Mouse (Mus musculus): ENCODE results near the gene Ubb. TPM values are rescaled to one million over a fixed set of nuclear protein-coding genes. Genes with fewer than 3 reads are reported as not detected.

Ubb gene
- polyA plus RNA-seq, 1 experiment from 2014 or later: 1,519 TPM

DNA sequence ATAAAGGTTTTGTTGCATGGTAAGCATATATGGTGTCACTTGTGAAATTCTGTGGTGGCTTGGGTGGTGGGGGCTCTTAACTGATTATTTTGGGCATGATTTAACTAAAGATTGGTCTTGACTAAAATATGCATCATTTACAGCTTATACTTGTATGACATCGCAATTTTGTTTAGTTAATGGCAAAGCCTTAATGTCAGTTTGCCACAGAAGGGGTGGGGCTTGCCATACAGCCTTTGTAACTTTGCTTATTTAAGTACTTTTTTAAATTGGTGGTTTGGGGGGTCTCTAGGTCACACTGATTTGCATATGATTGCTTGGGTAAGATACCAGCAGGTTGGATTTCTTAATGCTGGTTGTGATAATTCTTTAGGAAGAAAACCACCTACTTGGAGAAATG is 2.2 kb downstream of the Ubb start:
- ATAC-seq (ENCODE audit: low read depth) (no peak), DNase-seq (no peak)
- 33% methylated on average over 1 of the region's 1 CpGs for WGBS (ENCODE audit: insufficient replicate concordance)
- Histone ChIP-seq H3K27me3 (no peaks in the 10 kb centered on the region), H3K4me1 (replicated peaks) (peaks cover 42% of the 10 kb centered on the region), H3K4me2 (peak overlapping the region; percentile 82), H3K4me3 (replicated peaks) (peak overlapping the region; percentile 67), H3K9me3 (replicated peaks) (no peaks in the 10 kb centered on the region), H3K9ac (peak overlapping the region; percentile 70), H3K36me3 (peaks cover 29% of the 10 kb centered on the region), H3K27ac (peak overlapping the region; percentile 18; the same call in 1 of the 2 replicates)

DNA sequence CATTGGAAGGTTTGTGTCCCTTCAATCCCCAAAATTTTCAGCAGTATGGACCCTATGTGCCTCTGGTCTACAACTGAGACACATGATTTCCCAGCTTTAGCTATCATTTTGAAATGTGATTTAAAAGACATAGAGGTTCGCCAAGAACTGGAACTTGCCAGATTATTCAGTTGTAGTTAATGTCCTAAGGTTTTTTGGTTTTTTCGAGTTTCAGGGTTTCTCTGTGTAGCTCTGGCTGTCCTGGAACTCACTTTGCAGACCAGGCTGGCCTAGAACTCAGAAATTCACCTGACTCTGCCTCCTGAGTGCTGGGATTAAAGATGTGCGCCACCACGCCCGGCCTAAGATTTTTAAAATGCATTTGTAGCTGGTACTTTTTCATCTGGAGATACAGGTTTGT is 2.7 kb downstream of the Ubb start:
- H3K36me3 ChIP-seq: peaks cover 29% of the 10 kb centered on the region
- H3K9ac ChIP-seq: peak overlapping the region; percentile 70
- no peaks in the 10 kb centered on the region for H3K9me3 ChIP-seq (replicated peaks)
- DNase-seq (no peak), ATAC-seq (ENCODE audit: low read depth) (no peak)
- peak overlapping the region; percentile 82 for H3K4me2 ChIP-seq
- peaks cover 42% of the 10 kb centered on the region for H3K4me1 ChIP-seq (replicated peaks)
- H3K4me3 ChIP-seq (replicated peaks): peak overlapping the region; percentile 67
- 75% methylated on average over 5 of the region's 5 CpGs for WGBS (ENCODE audit: insufficient replicate concordance)
- no peaks in the 10 kb centered on the region for H3K27me3 ChIP-seq
- H3K27ac ChIP-seq: no peak overlapping the region; the same call in 1 of the 2 replicates

DNA sequence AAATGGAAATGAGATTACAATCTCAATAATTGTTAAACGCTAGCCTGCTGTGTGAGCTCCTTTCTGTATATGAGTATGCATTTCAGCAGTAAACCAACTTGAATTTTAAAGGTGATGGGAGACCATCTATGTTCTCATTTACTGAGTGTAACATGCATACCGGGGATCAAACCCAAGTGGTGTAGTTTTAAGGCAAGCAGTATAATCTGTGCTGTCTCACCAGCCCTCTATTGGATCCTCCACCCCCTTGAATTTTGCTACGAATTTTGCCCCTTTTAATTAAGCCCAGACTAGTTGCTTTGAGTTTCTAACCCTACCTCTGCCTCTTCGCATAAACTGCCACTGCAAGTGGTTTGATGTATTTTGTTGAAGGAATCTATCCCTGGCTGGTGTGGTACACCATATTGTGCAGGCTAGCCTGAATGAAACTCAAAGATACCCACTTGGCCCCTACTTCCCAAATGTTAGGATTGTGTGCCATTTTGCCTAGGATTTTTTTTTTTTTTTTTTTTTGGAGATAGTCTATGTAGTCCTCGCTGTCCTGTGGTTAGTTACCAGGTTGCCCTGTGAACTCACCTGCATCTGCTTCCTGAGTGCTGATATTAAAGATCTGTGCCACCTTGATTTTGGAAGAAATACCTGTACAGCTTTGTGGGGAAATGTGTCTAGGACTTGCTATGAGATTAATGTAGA is 3.3 kb downstream of the Ubb start:
- no peak for DNase-seq
- peak overlapping the region; percentile 70 for H3K9ac ChIP-seq

DNA sequence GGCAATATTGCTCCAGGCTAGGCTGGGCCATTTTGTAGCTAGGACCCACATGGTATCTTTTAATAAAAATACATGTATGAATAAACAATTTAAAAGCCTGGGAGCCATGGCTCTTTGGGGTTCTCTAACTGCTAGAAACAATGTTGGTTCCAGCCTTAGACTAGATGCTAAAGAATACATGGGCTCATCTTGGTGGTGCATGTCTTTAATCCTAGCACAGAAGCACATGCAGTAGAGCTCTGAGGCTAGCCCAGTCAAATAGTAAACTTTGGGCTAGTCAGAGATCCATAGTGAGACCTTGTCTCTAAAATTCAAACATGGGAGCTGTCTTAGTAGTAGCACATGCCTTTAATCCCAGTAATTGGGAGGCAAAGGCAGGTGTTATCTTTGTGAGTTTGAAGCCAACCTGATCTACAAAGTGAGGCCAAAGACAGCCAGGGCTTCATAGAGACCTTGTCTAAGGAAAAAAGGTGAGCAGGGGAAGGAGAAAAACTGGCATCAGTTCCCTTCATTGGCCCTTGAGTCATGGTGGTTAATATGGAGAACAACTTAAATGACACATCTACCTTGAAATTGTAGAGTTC is 4.1 kb downstream of the Ubb start:
- H3K9me3 ChIP-seq (replicated peaks): no peaks in the 10 kb centered on the region
- peak overlapping the region; percentile 82 for H3K4me2 ChIP-seq
- H3K9ac ChIP-seq: peak overlapping the region; percentile 70; the same call in 1 of the 2 replicates
- H3K27me3 ChIP-seq: no peaks in the 10 kb centered on the region
- peak overlapping the region; percentile 67 for H3K4me3 ChIP-seq (replicated peaks)
- H3K27ac ChIP-seq: peak overlapping the region; percentile 45
- no peak for DNase-seq
- ATAC-seq (ENCODE audit: low read depth): no peak
- peaks cover 38% of the 10 kb centered on the region for H3K4me1 ChIP-seq (replicated peaks)
- H3K36me3 ChIP-seq: peaks cover 29% of the 10 kb centered on the region

More for the DNA sequence above, 3.3 kb downstream of the Ubb start:
- no peak for ATAC-seq (ENCODE audit: low read depth)
- 72% methylated on average over 5 of the region's 5 CpGs for WGBS (ENCODE audit: insufficient replicate concordance)
- Histone ChIP-seq H3K4me1 (replicated peaks) (peaks cover 42% of the 10 kb centered on the region), H3K27ac (peak overlapping the region; percentile 45; the same call in 1 of the 2 replicates), H3K27me3 (no peaks in the 10 kb centered on the region), H3K36me3 (peaks cover 29% of the 10 kb centered on the region), H3K9me3 (replicated peaks) (no peaks in the 10 kb centered on the region), H3K4me3 (replicated peaks) (peak overlapping the region; percentile 67), H3K4me2 (peak overlapping the region; percentile 82)

DNA sequence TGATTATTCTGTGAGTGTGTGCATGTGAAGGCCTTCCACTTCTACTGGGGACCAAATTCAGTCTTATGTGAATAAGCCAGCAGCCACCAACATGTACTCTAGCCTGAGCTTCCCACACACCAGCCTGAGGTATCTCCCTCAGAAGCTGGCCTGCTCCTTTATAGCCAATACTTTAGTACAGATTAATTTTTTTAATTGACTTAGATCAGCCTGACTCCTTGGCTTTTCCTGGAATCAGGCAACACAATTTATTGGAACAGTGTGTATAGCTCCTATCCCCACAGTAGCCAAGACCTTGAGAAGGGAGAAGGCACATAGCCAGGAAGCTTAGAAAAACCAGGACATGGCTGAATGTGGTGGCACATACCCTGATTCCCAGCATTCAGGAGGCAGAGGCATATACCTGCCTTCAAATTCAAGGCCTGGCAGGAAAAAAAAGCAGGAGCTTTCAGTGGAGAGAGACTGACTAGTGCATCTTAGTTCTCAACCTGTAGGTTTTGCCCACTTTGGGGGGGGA is 5.0 kb downstream of the Ubb start:
- 0 out of 2 replicates have a peak overlapping the region, but pooled peaks have one; percentile 45 for H3K27ac ChIP-seq
- H3K27me3 ChIP-seq: no peaks in the 10 kb centered on the region
- no peak for DNase-seq

DNA sequence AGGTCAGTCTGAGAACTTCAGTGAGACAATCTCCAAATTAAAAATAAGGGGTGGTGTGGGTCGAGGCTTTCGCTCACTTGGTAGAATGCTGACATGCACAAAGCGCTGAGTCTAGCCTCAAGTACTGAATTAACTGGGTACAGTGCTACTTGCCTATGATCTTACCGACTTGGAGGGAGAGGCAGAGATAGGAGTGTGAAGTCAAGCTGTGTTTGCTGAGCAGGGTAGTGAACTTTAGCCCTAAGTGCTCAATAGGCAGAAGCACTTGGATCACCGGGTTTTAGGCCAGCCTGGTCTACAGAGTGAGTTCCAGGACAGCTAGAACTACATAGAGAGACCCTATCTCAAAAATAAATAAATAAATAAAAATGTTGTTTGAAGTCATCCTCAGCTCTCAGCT is 6.2 kb downstream of the Ubb start:
- WGBS (ENCODE audit: insufficient replicate concordance): 63% methylated on average over 5 of the region's 5 CpGs
- H3K9me3 ChIP-seq (replicated peaks): no peaks in the 10 kb centered on the region
- H3K4me2 ChIP-seq: no peak overlapping the region
- H3K4me1 ChIP-seq (replicated peaks): peaks cover 41% of the 10 kb centered on the region
- H3K27ac ChIP-seq: no peak overlapping the region
- peaks cover 29% of the 10 kb centered on the region for H3K36me3 ChIP-seq
- H3K4me3 ChIP-seq (replicated peaks): no peak overlapping the region
- ATAC-seq (ENCODE audit: low read depth) (peak; percentile 25; the same call in 1 of the 2 replicates), DNase-seq (no peak)
- no peaks in the 10 kb centered on the region for H3K27me3 ChIP-seq
- no peak overlapping the region for H3K9ac ChIP-seq

More for the DNA sequence above, 5.0 kb downstream of the Ubb start:
- no peak overlapping the region for H3K4me2 ChIP-seq
- H3K4me1 ChIP-seq (replicated peaks): peaks cover 41% of the 10 kb centered on the region
- ATAC-seq (ENCODE audit: low read depth): no peak
- no peaks in the 10 kb centered on the region for H3K9me3 ChIP-seq (replicated peaks)
- H3K9ac ChIP-seq: no peak overlapping the region
- no peak overlapping the region for H3K4me3 ChIP-seq (replicated peaks)
- H3K36me3 ChIP-seq: peaks cover 29% of the 10 kb centered on the region

DNA sequence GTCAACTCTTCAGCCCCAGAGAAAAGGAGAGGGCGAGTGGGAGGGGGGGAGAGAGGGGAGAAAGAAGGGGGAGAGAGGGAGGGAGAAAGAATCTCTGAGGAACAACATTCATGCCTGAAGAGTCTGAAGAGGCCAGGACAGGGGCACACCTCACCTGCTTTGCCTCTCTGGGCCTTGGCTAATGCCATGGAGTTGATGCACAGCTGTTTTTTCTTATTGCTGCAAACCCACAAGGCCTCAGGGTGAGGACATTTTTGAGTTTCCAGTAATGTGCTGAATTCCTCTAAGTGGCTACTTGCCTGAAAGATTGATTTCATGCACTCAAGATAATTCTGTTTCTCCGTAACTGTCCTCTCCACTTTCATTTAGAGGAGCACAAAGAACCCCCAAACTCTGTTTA is 7.2 kb downstream of the Ubb start:
- H3K9ac ChIP-seq: no peak overlapping the region
- H3K4me3 ChIP-seq (replicated peaks): no peak overlapping the region
- no peak overlapping the region for H3K27ac ChIP-seq
- H3K4me1 ChIP-seq (replicated peaks): peaks cover 39% of the 10 kb centered on the region
- WGBS (ENCODE audit: insufficient replicate concordance): 61% methylated on average over 2 of the region's 2 CpGs
- ATAC-seq (ENCODE audit: low read depth) (no peak), DNase-seq (no peak)
- H3K36me3 ChIP-seq: peaks cover 24% of the 10 kb centered on the region
- H3K9me3 ChIP-seq (replicated peaks): no peaks in the 10 kb centered on the region
- H3K27me3 ChIP-seq: no peaks in the 10 kb centered on the region
- no peak overlapping the region for H3K4me2 ChIP-seq

DNA sequence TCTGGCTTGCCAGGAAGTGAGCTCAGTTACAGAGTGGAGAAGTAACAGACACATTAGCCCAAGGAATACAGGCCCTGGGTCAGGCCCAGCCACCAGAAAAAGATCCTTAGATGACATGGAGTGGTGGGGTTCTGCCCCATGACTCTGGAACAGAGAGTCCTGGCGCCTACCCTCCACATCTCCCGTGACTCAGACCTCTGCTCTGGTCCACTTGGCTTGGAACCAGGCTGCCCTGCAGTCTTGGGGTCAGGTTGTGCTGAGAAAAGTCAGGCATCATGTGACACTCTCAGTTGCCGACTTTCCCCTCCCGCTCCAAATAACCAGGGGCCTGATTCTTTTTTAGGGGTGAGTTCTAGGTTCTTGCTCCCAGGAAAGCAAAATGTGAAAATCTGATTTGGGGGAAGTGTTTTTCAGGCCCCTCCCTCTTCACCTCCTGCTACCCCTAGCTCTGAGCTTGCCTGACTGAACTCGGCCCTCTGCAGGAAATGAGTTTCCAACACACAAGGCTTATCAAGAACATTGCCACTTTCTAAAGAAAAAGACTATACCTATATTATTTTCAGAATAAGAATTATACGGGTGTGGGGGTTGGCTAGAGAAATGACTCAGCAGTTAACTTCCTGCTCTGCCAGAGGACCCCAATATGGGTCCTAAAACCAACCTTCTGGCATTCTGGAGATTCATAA is 8.1 kb downstream of the Ubb start:
- Histone ChIP-seq H3K27me3 (no peaks in the 10 kb centered on the region), H3K9me3 (replicated peaks) (no peaks in the 10 kb centered on the region), H3K4me2 (no peak overlapping the region), H3K27ac (no peak overlapping the region), H3K4me1 (replicated peaks) (peaks cover 30% of the 10 kb centered on the region), H3K9ac (no peak overlapping the region), H3K36me3 (peaks cover 15% of the 10 kb centered on the region), H3K4me3 (replicated peaks) (no peak overlapping the region)
- ATAC-seq (ENCODE audit: low read depth) (peak; percentile 29; the same call in 1 of the 2 replicates), DNase-seq (no peak)
- WGBS (ENCODE audit: insufficient replicate concordance): 37% methylated on average over 6 of the region's 6 CpGs

DNA sequence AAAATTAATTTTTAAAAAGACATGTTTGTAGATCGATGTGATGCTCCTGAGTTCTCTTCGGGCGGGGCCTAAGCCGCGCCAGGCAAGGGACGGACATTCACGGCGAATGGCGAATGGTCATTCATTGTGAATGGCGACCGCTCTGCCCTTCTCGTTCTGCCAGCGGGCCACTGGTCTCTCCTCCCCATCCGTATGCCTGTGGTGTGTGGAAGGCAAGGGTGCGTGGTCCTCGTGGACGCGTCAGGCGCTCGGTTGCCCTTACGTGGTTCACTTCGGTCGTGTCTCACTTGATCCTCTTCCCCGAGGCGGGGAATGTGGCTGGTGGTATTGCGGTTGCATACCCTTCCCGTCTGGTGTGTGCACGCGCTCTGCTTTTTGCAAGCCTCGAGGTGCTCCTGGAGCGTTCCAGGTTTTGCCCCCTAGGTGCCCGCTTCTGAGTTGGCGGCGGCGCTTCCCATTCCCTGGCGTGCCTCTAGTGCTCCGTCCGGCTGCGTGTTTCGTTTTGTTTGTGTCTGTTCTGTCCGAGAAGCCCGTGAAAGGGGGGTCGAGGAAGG is 9.6 kb downstream of the Ubb start:
- Histone ChIP-seq H3K4me3 (replicated peaks) (peak overlapping the region; percentile 52), H3K9ac (peak overlapping the region; percentile 59), H3K4me2 (peak overlapping the region; percentile 73), H3K27ac (no peak overlapping the region), H3K36me3 (0 out of 2 replicates have a peak, but pooled peaks cover under 1% of the 10 kb centered on the region), H3K4me1 (replicated peaks) (peaks cover 16% of the 10 kb centered on the region), H3K9me3 (replicated peaks) (no peaks in the 10 kb centered on the region), H3K27me3 (no peaks in the 10 kb centered on the region)
- DNase-seq (no peak), ATAC-seq (ENCODE audit: low read depth) (no peak)
- WGBS (ENCODE audit: insufficient replicate concordance): 34% methylated on average over 43 of the region's 43 CpGs

DNA sequence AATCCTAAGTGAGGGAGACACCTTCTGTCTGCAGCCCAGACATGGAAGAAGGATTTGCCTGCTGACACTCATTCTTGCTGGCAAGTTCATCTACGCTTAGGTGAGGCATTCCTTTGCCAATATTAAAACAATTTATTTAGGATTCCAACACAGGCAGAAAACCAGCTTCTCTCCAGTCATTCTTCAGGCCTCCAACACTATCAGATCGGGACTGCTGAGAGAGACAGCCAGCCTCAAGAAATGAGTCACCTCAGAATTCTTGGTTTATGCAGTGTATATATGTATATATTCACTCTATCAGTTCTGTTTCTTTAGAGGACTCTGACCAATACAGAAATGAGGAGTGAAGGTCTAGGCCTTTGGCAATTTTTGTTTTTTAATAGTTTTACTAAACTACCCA is 12.6 kb downstream of the Ubb start:
- peaks cover 5% of the 10 kb centered on the region; the same call in 1 of the 2 replicates for H3K27me3 ChIP-seq
- H3K27ac ChIP-seq: no peak overlapping the region
- no peaks in the 10 kb centered on the region for H3K9me3 ChIP-seq (replicated peaks)
- no peak overlapping the region for H3K4me3 ChIP-seq (replicated peaks)
- H3K36me3 ChIP-seq: no peaks in the 10 kb centered on the region
- DNase-seq (no peak), ATAC-seq (ENCODE audit: low read depth) (no peak)
- no peak overlapping the region for H3K4me2 ChIP-seq
- 77% methylated on average over 2 of the region's 2 CpGs for WGBS (ENCODE audit: insufficient replicate concordance)
- no peak overlapping the region for H3K9ac ChIP-seq
- peaks cover 16% of the 10 kb centered on the region for H3K4me1 ChIP-seq (replicated peaks)

DNA sequence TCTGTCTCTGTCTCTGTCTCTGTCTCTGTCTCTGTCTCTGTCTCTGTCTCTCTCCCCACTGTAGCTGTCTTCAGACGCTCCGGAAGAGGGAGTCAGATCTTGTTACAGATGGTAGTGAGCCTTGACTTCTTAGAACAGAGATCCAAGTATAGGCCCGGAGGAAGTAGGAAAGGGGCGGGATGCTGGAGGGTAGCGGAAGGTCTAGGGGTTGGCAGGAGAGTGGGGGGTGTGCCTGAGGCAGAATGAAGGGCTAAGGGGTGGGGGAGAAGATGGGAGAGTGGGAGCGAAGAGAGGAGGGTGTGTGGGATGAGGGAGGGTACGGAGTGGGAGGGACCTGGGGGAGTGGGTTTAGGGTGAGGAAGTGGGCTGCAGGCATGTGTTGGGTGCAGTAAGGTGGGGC is 14.8 kb downstream of the Ubb start:
- no peaks in the 10 kb centered on the region for H3K9me3 ChIP-seq (replicated peaks)
- peaks cover 5% of the 10 kb centered on the region; the same call in 1 of the 2 replicates for H3K27me3 ChIP-seq
- 30% methylated on average over 7 of the region's 7 CpGs for WGBS (ENCODE audit: insufficient replicate concordance)
- H3K27ac ChIP-seq: no peak overlapping the region
- H3K9ac ChIP-seq: no peak overlapping the region
- H3K36me3 ChIP-seq: no peaks in the 10 kb centered on the region
- H3K4me3 ChIP-seq (replicated peaks): no peak overlapping the region
- ATAC-seq (ENCODE audit: low read depth) (no peak), DNase-seq (no peak)
- no peak overlapping the region for H3K4me2 ChIP-seq
- H3K4me1 ChIP-seq (replicated peaks): peaks cover 3% of the 10 kb centered on the region
